Mouse (Mus musculus): ENCODE data around the gene Col8a2.

DNA sequence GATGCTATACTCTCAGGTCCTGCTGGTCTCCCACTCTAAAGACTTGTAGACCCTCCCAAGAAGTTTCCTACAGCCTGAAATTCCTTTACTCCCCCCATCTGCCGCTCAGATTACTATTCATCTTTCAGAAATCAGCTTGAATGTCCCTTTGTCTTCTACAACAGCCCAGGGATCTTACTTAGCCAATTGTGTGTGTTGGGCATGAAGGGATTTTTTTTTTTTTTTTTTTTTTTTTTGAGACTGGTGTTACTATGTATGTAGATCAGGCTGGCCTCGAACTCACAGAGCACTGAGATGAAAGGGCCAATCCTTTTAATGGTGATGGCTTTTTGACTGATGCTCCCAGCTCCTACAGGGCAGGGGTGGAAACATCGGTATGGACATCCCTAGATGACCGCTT is 9.3 kb downstream of the Col8a2 start:
- TF ChIP-seq GATA1 (IDR thresholded peaks at IDR 0.05; ENCODE audit: borderline replicate concordance, low read length) (no peak), FLI1 (IDR thresholded peaks at IDR 0.05; ENCODE audit: low read length) (no peak)

Data from megakaryocyte, embryonic 14.5 days (primary cell).